Comparison of ENCODE assay signal across 9 mouse cellular contexts in the genomic region with DNA sequence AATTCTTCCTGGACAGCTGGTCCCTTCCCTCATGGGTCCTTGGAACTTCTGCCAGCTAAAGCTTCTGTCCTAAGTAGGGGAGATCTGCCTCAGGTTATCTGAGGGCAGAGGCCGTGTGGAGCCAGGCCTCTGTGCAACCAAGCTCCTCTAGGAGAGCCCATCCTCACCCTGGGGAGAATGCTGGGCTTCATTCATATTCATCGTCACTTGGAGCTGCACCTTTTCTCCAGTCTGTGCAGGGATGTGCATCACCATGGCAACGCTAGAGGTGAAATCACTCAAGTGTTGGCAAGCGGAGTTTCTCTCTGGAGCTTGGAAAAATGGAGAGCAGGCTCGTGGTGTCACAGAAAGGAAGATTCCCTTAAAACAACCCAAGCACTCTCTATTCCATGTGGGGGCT.
DNase-seq lines count a peak whose midpoint lies in the region; ATAC-seq lines count a peak whose summit lies in the region.
"Had no signal": no experiment of that assay in that cellular context is flagged by ENCODE, and none has a peak within 500 bp of the region (broad histone marks: within the 10 kb centered on the region; RNA-seq: fewer than 3 reads in every experiment).

No protein-coding gene starts in this region.

- peak; percentile 20 for DNase-seq in embryo, embryonic 10 days (ENCODE audit: low spot score)
- no peak for DNase-seq in embryo, embryonic 9.5 days (ENCODE audit: extremely low spot score)
- peak; percentile 74 for DNase-seq in brain, embryonic 18.5 days (ENCODE audit: low read depth, low spot score)
- DNase-seq in embryo, embryonic 10.5 days (ENCODE audit: low spot score) = no peak
- DNase-seq in lung, postnatal 10 days = no peak

- no peak overlapping the region for H3K9ac ChIP-seq in hindbrain, embryonic 15.5 days
- no peak overlapping the region for H3K9ac ChIP-seq in midbrain, embryonic 15.5 days
- no peak overlapping the region for H3K9ac ChIP-seq in intestine, embryonic 16.5 days (ENCODE audit: low read depth, low read length)
- H3K9ac ChIP-seq: liver, embryonic 12.5 days had no signal

- peaks cover 55% of the 10 kb centered on the region for H3K4me1 ChIP-seq in hindbrain, embryonic 15.5 days (replicated peaks)
- peaks cover 54% of the 10 kb centered on the region for H3K4me1 ChIP-seq in midbrain, embryonic 15.5 days
- H3K4me1 ChIP-seq in intestine, embryonic 16.5 days (ENCODE audit: control insufficient read depth, insufficient read depth, low read length) = no peaks in the 10 kb centered on the region
- H3K4me1 ChIP-seq: liver, embryonic 12.5 days had no signal

- no peaks in the 10 kb centered on the region for H3K36me3 ChIP-seq in hindbrain, embryonic 15.5 days
- H3K36me3 ChIP-seq in midbrain, embryonic 15.5 days (replicated peaks) = no peaks in the 10 kb centered on the region
- no peaks in the 10 kb centered on the region for H3K36me3 ChIP-seq in intestine, embryonic 16.5 days (ENCODE audit: control insufficient read depth, insufficient read depth, low read length)
- H3K36me3 ChIP-seq: liver, embryonic 12.5 days had no signal

- H3K9me3 ChIP-seq in hindbrain, embryonic 15.5 days = no peaks in the 10 kb centered on the region
- no peaks in the 10 kb centered on the region for H3K9me3 ChIP-seq in midbrain, embryonic 15.5 days
- H3K9me3 ChIP-seq in intestine, embryonic 16.5 days (ENCODE audit: control insufficient read depth, low read length) = no peaks in the 10 kb centered on the region
- H3K9me3 ChIP-seq: liver, embryonic 12.5 days had no signal

- 23% methylated on average over 5 of the region's 5 CpGs for WGBS in hindbrain, embryonic 15.5 days
- WGBS in midbrain, embryonic 15.5 days = 17% methylated on average over 5 of the region's 5 CpGs
- 60% methylated on average over 5 of the region's 5 CpGs for WGBS in intestine, embryonic 16.5 days

- ATAC-seq in hindbrain, embryonic 15.5 days (ENCODE audit: low FRiP score, low read depth) = peak; percentile 82
- peak; percentile 86 for ATAC-seq in midbrain, embryonic 15.5 days (replicated peaks)
- no peak for ATAC-seq in intestine, embryonic 16.5 days
- ATAC-seq: liver, embryonic 12.5 days had no signal

- H3K4me2 ChIP-seq in hindbrain, embryonic 15.5 days = 0 out of 2 replicates have a peak overlapping the region, but pooled peaks have one; percentile 0
- H3K4me2 ChIP-seq in midbrain, embryonic 15.5 days = 0 out of 2 replicates have a peak overlapping the region, but pooled peaks have one; percentile 8
- H3K4me2 ChIP-seq in intestine, embryonic 16.5 days (ENCODE audit: low read depth, low read length) = no peak overlapping the region
- H3K4me2 ChIP-seq: liver, embryonic 12.5 days had no signal

- no peaks in the 10 kb centered on the region for H3K27me3 ChIP-seq in hindbrain, embryonic 15.5 days
- no peaks in the 10 kb centered on the region for H3K27me3 ChIP-seq in midbrain, embryonic 15.5 days (replicated peaks)
- no peaks in the 10 kb centered on the region for H3K27me3 ChIP-seq in intestine, embryonic 16.5 days (replicated peaks; ENCODE audit: control insufficient read depth, insufficient read depth, low read length)
- H3K27me3 ChIP-seq: liver, embryonic 12.5 days had no signal

- H3K27ac ChIP-seq in hindbrain, embryonic 15.5 days (replicated peaks) = peak overlapping the region; percentile 87
- H3K27ac ChIP-seq in midbrain, embryonic 15.5 days = peak overlapping the region; percentile 82
- H3K27ac ChIP-seq in intestine, embryonic 16.5 days (ENCODE audit: low read length) = no peak overlapping the region
- H3K27ac ChIP-seq: liver, embryonic 12.5 days had no signal

- H3K4me3 ChIP-seq in hindbrain, embryonic 15.5 days = no peak overlapping the region
- no peak overlapping the region for H3K4me3 ChIP-seq in midbrain, embryonic 15.5 days
- no peak overlapping the region for H3K4me3 ChIP-seq in intestine, embryonic 16.5 days (ENCODE audit: low read length)
- H3K4me3 ChIP-seq: liver, embryonic 12.5 days had no signal

Comparison
In these comparisons a context has a peak if more than half of its experiments do, and no peak if none do; other contexts are left out.
1. DNase-seq: peak in embryo, embryonic 10 days (single experiment) and brain, embryonic 18.5 days (single experiment); none in embryo, embryonic 9.5 days (single experiment), embryo, embryonic 10.5 days (single experiment) and lung, postnatal 10 days (single experiment).